Mouse (Mus musculus): ENCODE measurements around the gene Gpha2.

DNA sequence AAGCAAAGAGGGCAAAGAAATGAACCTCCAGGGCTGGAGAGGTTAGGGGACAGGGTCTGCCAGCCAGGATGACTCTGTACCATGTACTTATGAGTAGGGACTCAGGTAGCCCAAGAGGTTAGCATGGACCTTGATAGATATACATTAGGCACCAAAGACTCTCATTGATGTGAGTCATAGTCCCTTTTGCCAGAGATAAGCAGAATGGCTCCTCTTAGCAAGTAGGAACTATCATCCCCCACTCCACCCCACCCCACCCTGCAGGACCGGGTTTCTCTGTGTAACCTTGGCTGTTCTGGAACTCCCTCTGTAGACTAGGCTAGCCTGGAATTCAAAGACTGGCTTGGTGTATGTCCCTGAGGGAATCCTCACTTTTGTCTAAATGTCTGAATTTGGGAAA lies 14.0 kb downstream of the Gpha2 start:
- no peak for TF ChIP-seq POLR2A (IDR thresholded peaks at IDR 0.05; ENCODE audit: borderline replicate concordance, insufficient read depth, low read length)
- TF ChIP-seq CTCF (IDR thresholded peaks at IDR 0.05; ENCODE audit: borderline replicate concordance, insufficient read depth, low read depth, low read length), result no peak

Data from cerebellum, adult 2 months (tissue).